Mouse (Mus musculus): ENCODE results near the gene Med29. TPM values are rescaled to one million over a fixed set of nuclear protein-coding genes. Genes with fewer than 3 reads are reported as not detected.

The Med29 gene
- total RNA-seq, 1 experiment = 50.8 TPM

DNA sequence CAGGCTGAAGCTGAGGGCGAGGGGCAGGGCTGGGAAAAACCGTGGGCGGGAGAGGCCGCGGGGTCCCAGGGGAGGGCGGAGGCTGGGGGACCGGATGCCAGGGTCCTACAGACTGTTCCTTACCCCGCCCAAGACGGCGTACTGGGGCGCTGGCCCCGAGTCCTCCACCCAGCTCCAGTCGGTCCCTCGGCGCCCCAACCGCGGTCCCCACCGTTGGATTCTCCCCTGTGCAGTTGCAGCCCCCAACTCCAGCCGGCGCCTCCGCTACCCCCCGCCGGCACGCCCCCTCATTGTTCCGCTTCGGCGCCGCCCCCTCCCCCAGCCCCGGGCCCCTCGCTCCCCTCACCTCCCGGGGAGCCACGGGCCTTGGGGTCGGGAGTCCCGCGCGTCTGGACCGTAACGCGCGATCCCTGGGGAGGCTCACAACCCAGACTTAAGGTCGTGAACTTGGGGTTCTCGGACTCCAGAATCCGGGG lies 21.0 kb downstream of the Med29 start:
- TF ChIP-seq ZNF384 (IDR thresholded peaks at IDR 0.05; ENCODE audit: low read depth, low read length) = no peak
- no peak for TF ChIP-seq HCFC1 (IDR thresholded peaks at IDR 0.05; ENCODE audit: borderline replicate concordance, insufficient read depth, low read length)
- TF ChIP-seq ZC3H11A (IDR thresholded peaks at IDR 0.05; ENCODE audit: borderline replicate concordance, low read depth, low read length) = no peak
- no peak for TF ChIP-seq MAFK (IDR thresholded peaks at IDR 0.05; ENCODE audit: insufficient read depth, low read depth, low read length)
- no peak for TF ChIP-seq CHD2 (IDR thresholded peaks at IDR 0.05; ENCODE audit: low read depth, low read length)
- in situ Hi-C loops (cut with MboI; ENCODE audit: low sequenced_read_pairs in 2 of 2, unreplicated experiment in 2 of 2) = no loop called here
- no peak for DNase-seq (ENCODE audit: low read depth, low spot score)
- H3K9ac ChIP-seq (ENCODE audit: insufficient read depth, low read depth, low read length, poor library complexity, severe bottlenecking) = peak overlapping the region; percentile 91
- H3K4me3 ChIP-seq (ENCODE audit: insufficient read depth in 1 of 2, low read depth in 1 of 2, low read length in 2 of 2, poor library complexity in 1 of 2, severe bottlenecking in 1 of 2) = peak overlapping the region; percentile 83 to 87
- peaks cover 15% of the 10 kb centered on the region; the same call in 1 of the 2 replicates for H3K36me3 ChIP-seq (ENCODE audit: control insufficient read depth, insufficient read depth, low read length, poor library complexity, severe bottlenecking)
- 0 out of 2 replicates have a peak overlapping the region, but pooled peaks have one; percentile 21 for H3K27ac ChIP-seq (ENCODE audit: insufficient read depth, low read depth, low read length, poor library complexity, severe bottlenecking)
- H3K9me3 ChIP-seq (ENCODE audit: control insufficient read depth, insufficient read depth, low read depth, low read length) = no peaks in the 10 kb centered on the region
- peaks cover 0 to 9% of the 10 kb centered on the region in 2 experiments; a peak in 2 of 4 replicates for H3K4me1 ChIP-seq (ENCODE audit: control insufficient read depth in 2 of 2, insufficient read depth in 2 of 2, low read length in 2 of 2, poor library complexity in 1 of 2)

- Histone ChIP-seq H3K4me3 (ENCODE audit: insufficient read depth in 1 of 2, low read depth in 1 of 2, low read length in 2 of 2, poor library complexity in 1 of 2, severe bottlenecking in 1 of 2) (peak overlapping the region; percentile 83 to 87), H3K27ac (ENCODE audit: insufficient read depth, low read depth, low read length, poor library complexity, severe bottlenecking) (no peak overlapping the region), H3K9ac (ENCODE audit: insufficient read depth, low read depth, low read length, poor library complexity, severe bottlenecking) (peak overlapping the region; percentile 91), H3K36me3 (ENCODE audit: control insufficient read depth, insufficient read depth, low read length, poor library complexity, severe bottlenecking) (peaks cover 15% of the 10 kb centered on the region; the same call in 1 of the 2 replicates), H3K9me3 (ENCODE audit: control insufficient read depth, insufficient read depth, low read depth, low read length) (no peaks in the 10 kb centered on the region), H3K4me1 (ENCODE audit: control insufficient read depth in 2 of 2, insufficient read depth in 2 of 2, low read length in 2 of 2, poor library complexity in 1 of 2) (peaks cover 0 to 9% of the 10 kb centered on the region in 2 experiments; a peak in 2 of 4 replicates)
- in situ Hi-C loops (cut with MboI; ENCODE audit: low sequenced_read_pairs in 2 of 2, unreplicated experiment in 2 of 2) = no loop called here
- no peak for DNase-seq (ENCODE audit: low read depth, low spot score)
- no peak for TF ChIP-seq ZC3H11A (IDR thresholded peaks at IDR 0.05; ENCODE audit: borderline replicate concordance, low read depth, low read length)
- TF ChIP-seq HCFC1 (IDR thresholded peaks at IDR 0.05; ENCODE audit: borderline replicate concordance, insufficient read depth, low read length) = no peak
- TF ChIP-seq ZNF384 (IDR thresholded peaks at IDR 0.05; ENCODE audit: low read depth, low read length) = no peak
- TF ChIP-seq MAFK (IDR thresholded peaks at IDR 0.05; ENCODE audit: insufficient read depth, low read depth, low read length) = no peak
- TF ChIP-seq CHD2 (IDR thresholded peaks at IDR 0.05; ENCODE audit: low read depth, low read length) = no peak
These were observed 21.5 kb downstream of the Med29 start for GRCm38 (mm10) chr7:28370977-28371513.

DNA sequence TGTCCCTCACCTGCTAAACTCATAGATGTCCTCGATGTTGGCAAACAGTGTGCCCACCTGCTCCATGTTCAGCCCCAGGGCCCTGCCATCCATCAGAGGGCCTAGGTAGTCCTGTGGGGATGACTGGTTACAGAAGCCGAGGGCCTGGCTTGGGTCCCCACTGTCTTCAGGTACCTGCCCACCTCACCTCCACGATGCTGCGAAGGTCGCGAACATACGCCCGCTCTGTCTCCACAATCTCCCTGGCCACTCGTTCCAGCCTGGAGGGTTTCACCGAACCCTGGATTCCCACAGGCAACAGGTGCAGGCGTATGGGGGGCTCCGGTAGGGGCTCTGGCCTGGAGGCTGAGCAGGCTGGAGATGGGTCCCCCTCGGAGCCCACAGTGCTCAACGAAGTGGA lies 22.5 kb downstream of the Med29 start:
- no peak overlapping the region for H3K27ac ChIP-seq (ENCODE audit: insufficient read depth, low read depth, low read length, poor library complexity, severe bottlenecking)
- DNase-seq (ENCODE audit: low read depth, low spot score) = no peak
- no peaks in the 10 kb centered on the region for H3K9me3 ChIP-seq (ENCODE audit: control insufficient read depth, insufficient read depth, low read depth, low read length)
- no peak overlapping the region for H3K4me3 ChIP-seq (ENCODE audit: insufficient read depth in 1 of 2, low read depth in 1 of 2, low read length in 2 of 2, poor library complexity in 1 of 2, severe bottlenecking in 1 of 2)
- no peak for TF ChIP-seq CHD2 (IDR thresholded peaks at IDR 0.05; ENCODE audit: low read depth, low read length)
- TF ChIP-seq ZNF384 (IDR thresholded peaks at IDR 0.05; ENCODE audit: low read depth, low read length) = no peak
- TF ChIP-seq MAFK (IDR thresholded peaks at IDR 0.05; ENCODE audit: insufficient read depth, low read depth, low read length) = no peak
- TF ChIP-seq HCFC1 (IDR thresholded peaks at IDR 0.05; ENCODE audit: borderline replicate concordance, insufficient read depth, low read length) = no peak
- no peak for TF ChIP-seq ZC3H11A (IDR thresholded peaks at IDR 0.05; ENCODE audit: borderline replicate concordance, low read depth, low read length)
- peaks cover 15% of the 10 kb centered on the region; the same call in 1 of the 2 replicates for H3K36me3 ChIP-seq (ENCODE audit: control insufficient read depth, insufficient read depth, low read length, poor library complexity, severe bottlenecking)
- in situ Hi-C loops (cut with MboI; ENCODE audit: low sequenced_read_pairs in 2 of 2, unreplicated experiment in 2 of 2) = no loop called here
- peaks cover 0 to 9% of the 10 kb centered on the region in 2 experiments; a peak in 2 of 4 replicates for H3K4me1 ChIP-seq (ENCODE audit: control insufficient read depth in 2 of 2, insufficient read depth in 2 of 2, low read length in 2 of 2, poor library complexity in 1 of 2)
- no peak overlapping the region for H3K9ac ChIP-seq (ENCODE audit: insufficient read depth, low read depth, low read length, poor library complexity, severe bottlenecking)

DNA sequence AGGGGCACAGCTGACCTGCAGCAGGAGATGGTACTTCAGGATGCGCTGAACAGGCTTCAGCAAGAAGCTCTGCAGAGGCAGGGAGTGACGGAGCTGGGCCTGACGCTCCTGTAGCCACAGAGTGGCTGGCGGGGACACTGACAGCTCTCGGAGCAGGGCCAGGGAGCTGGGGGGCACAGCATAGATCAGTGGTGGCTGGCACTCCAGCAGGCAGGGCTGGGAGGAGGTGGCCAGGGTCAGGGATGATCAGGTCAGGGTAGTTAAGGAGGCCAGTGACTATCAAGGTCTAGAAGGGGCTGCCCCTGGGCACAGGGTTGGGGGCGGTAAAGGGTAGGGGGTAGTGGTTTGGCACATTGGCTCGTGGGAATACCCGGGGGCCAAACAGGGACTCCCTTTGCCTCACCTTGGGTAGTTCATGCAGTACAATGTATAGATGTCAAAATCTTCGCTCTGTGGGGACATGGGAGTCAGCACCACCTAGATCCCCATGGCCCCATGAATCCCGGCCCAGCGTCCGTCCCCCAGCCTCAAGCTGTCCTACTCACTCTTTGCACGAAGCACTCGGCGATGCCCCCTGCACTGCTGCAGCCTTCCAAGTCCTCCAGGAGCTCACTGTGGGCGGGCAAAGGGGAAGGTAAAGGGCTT lies 24.1 kb downstream of the Med29 start:
- Histone ChIP-seq H3K9ac (ENCODE audit: insufficient read depth, low read depth, low read length, poor library complexity, severe bottlenecking) (no peak overlapping the region), H3K4me1 (ENCODE audit: control insufficient read depth in 2 of 2, insufficient read depth in 2 of 2, low read length in 2 of 2, poor library complexity in 1 of 2) (peaks cover 0 to 3% of the 10 kb centered on the region in 2 experiments; a peak in 2 of 4 replicates), H3K27ac (ENCODE audit: insufficient read depth, low read depth, low read length, poor library complexity, severe bottlenecking) (no peak overlapping the region), H3K36me3 (ENCODE audit: control insufficient read depth, insufficient read depth, low read length, poor library complexity, severe bottlenecking) (peaks cover 15% of the 10 kb centered on the region; the same call in 1 of the 2 replicates), H3K4me3 (ENCODE audit: insufficient read depth in 1 of 2, low read depth in 1 of 2, low read length in 2 of 2, poor library complexity in 1 of 2, severe bottlenecking in 1 of 2) (no peak overlapping the region), H3K9me3 (ENCODE audit: control insufficient read depth, insufficient read depth, low read depth, low read length) (no peaks in the 10 kb centered on the region)
- in situ Hi-C loops (cut with MboI; ENCODE audit: low sequenced_read_pairs in 2 of 2, unreplicated experiment in 2 of 2) = no loop called here
- DNase-seq (ENCODE audit: low read depth, low spot score) = no peak
- TF ChIP-seq CHD2 (IDR thresholded peaks at IDR 0.05; ENCODE audit: low read depth, low read length) = no peak
- TF ChIP-seq ZNF384 (IDR thresholded peaks at IDR 0.05; ENCODE audit: low read depth, low read length) = no peak
- TF ChIP-seq ZC3H11A (IDR thresholded peaks at IDR 0.05; ENCODE audit: borderline replicate concordance, low read depth, low read length) = no peak
- no peak for TF ChIP-seq HCFC1 (IDR thresholded peaks at IDR 0.05; ENCODE audit: borderline replicate concordance, insufficient read depth, low read length)
- TF ChIP-seq MAFK (IDR thresholded peaks at IDR 0.05; ENCODE audit: insufficient read depth, low read depth, low read length) = no peak

Data from ES-E14 (cell line).